Mouse (Mus musculus): ENCODE measurements around the gene Aco2. TPM values are rescaled to one million over a fixed set of nuclear protein-coding genes. Genes with fewer than 3 reads are reported as not detected.

Gene Aco2
- polyA plus RNA-seq, 1 experiment from 2014 or later, result 146 TPM

GRCm38 (mm10) chr15:81941010-81941409 is 68.9 kb downstream of the Aco2 start:
- Histone ChIP-seq H3K4me2 (replicated peaks) (no peak overlapping the region), H3K4me3 (no peak overlapping the region), H3K9ac (no peak overlapping the region), H3K4me1 (peaks cover 23% of the 10 kb centered on the region), H3K27ac (no peak overlapping the region), H3K27me3 (no peaks in the 10 kb centered on the region), H3K36me3 (no peaks in the 10 kb centered on the region), H3K9me3 (no peaks in the 10 kb centered on the region)
- WGBS, result 83% methylated on average over 2 of the region's 2 CpGs
- ATAC-seq (ENCODE audit: insufficient number of reproducible peaks, insufficient read depth, low FRiP score, low TSS enrichment), result no peak

GRCm38 (mm10) chr15:81943176-81943749 is 71.2 kb downstream of the Aco2 start:
- Histone ChIP-seq H3K27me3 (no peaks in the 10 kb centered on the region), H3K9ac (0 out of 2 replicates have a peak overlapping the region, but pooled peaks have one; percentile 10), H3K36me3 (no peaks in the 10 kb centered on the region), H3K4me3 (no peak overlapping the region), H3K9me3 (no peaks in the 10 kb centered on the region), H3K27ac (no peak overlapping the region), H3K4me1 (peaks cover 6% of the 10 kb centered on the region), H3K4me2 (replicated peaks) (no peak overlapping the region)
- 14% methylated on average over 9 of the region's 9 CpGs for WGBS
- no peak for ATAC-seq (ENCODE audit: insufficient number of reproducible peaks, insufficient read depth, low FRiP score, low TSS enrichment)

GRCm38 (mm10) chr15:81949076-81949475 is 77.0 kb downstream of the Aco2 start:
- H3K27me3 ChIP-seq, result no peaks in the 10 kb centered on the region
- 0 out of 2 replicates have a peak, but pooled peaks cover 4% of the 10 kb centered on the region for H3K36me3 ChIP-seq
- H3K9me3 ChIP-seq, result no peaks in the 10 kb centered on the region
- WGBS, result 82% methylated on average over 10 of the region's 10 CpGs
- no peak overlapping the region for H3K27ac ChIP-seq
- H3K4me2 ChIP-seq (replicated peaks), result no peak overlapping the region
- no peaks in the 10 kb centered on the region for H3K4me1 ChIP-seq
- H3K9ac ChIP-seq, result no peak overlapping the region
- ATAC-seq (ENCODE audit: insufficient number of reproducible peaks, insufficient read depth, low FRiP score, low TSS enrichment), result no peak
- no peak overlapping the region for H3K4me3 ChIP-seq

GRCm38 (mm10) chr15:81949476-81950131 is 77.5 kb downstream of the Aco2 start:
- Histone ChIP-seq H3K36me3 (0 out of 2 replicates have a peak, but pooled peaks cover 6% of the 10 kb centered on the region), H3K4me2 (replicated peaks) (no peak overlapping the region), H3K4me1 (no peaks in the 10 kb centered on the region), H3K9ac (no peak overlapping the region), H3K27me3 (no peaks in the 10 kb centered on the region), H3K4me3 (no peak overlapping the region), H3K9me3 (no peaks in the 10 kb centered on the region), H3K27ac (no peak overlapping the region)
- WGBS, result 64% methylated on average over 11 of the region's 11 CpGs
- no peak for ATAC-seq (ENCODE audit: insufficient number of reproducible peaks, insufficient read depth, low FRiP score, low TSS enrichment)

- no peak overlapping the region for H3K4me3 ChIP-seq
- no peak overlapping the region for H3K4me2 ChIP-seq (replicated peaks)
- H3K9ac ChIP-seq, result no peak overlapping the region
- H3K9me3 ChIP-seq, result no peaks in the 10 kb centered on the region
- 88% methylated on average over 5 of the region's 5 CpGs for WGBS
- no peaks in the 10 kb centered on the region for H3K4me1 ChIP-seq
- 0 out of 2 replicates have a peak, but pooled peaks cover 8% of the 10 kb centered on the region for H3K36me3 ChIP-seq
- no peak overlapping the region for H3K27ac ChIP-seq
- no peak for ATAC-seq (ENCODE audit: insufficient number of reproducible peaks, insufficient read depth, low FRiP score, low TSS enrichment)
- H3K27me3 ChIP-seq, result no peaks in the 10 kb centered on the region
Measured at GRCm38 (mm10) chr15:81950716-81951115, 78.6 kb downstream of the Aco2 start.

- no peaks in the 10 kb centered on the region for H3K9me3 ChIP-seq
- WGBS, result 83% methylated on average over 9 of the region's 9 CpGs
Measured at GRCm38 (mm10) chr15:81951159-81951558, 79.0 kb downstream of the Aco2 start.

GRCm38 (mm10) chr15:81952310-81952709 is 80.2 kb downstream of the Aco2 start:
- no peaks in the 10 kb centered on the region for H3K9me3 ChIP-seq
- no peak overlapping the region for H3K27ac ChIP-seq
- no peak overlapping the region for H3K9ac ChIP-seq
- H3K4me3 ChIP-seq, result no peak overlapping the region
- no peaks in the 10 kb centered on the region for H3K27me3 ChIP-seq
- WGBS, result 78% methylated on average over 4 of the region's 4 CpGs
- no peak for ATAC-seq (ENCODE audit: insufficient number of reproducible peaks, insufficient read depth, low FRiP score, low TSS enrichment)
- no peaks in the 10 kb centered on the region for H3K4me1 ChIP-seq
- H3K36me3 ChIP-seq, result 0 out of 2 replicates have a peak, but pooled peaks cover 8% of the 10 kb centered on the region
- H3K4me2 ChIP-seq (replicated peaks), result no peak overlapping the region

More at GRCm38 (mm10) chr15:81951159-81951558, 79.0 kb downstream of the Aco2 start:
- 0 out of 2 replicates have a peak, but pooled peaks cover 8% of the 10 kb centered on the region for H3K36me3 ChIP-seq
- no peak overlapping the region for H3K9ac ChIP-seq
- no peaks in the 10 kb centered on the region for H3K4me1 ChIP-seq
- no peak for ATAC-seq (ENCODE audit: insufficient number of reproducible peaks, insufficient read depth, low FRiP score, low TSS enrichment)
- H3K27ac ChIP-seq, result no peak overlapping the region
- no peaks in the 10 kb centered on the region for H3K27me3 ChIP-seq
- H3K4me3 ChIP-seq, result no peak overlapping the region
- H3K4me2 ChIP-seq (replicated peaks), result no peak overlapping the region

- Histone ChIP-seq H3K9me3 (no peaks in the 10 kb centered on the region), H3K4me1 (no peaks in the 10 kb centered on the region), H3K9ac (no peak overlapping the region), H3K4me3 (no peak overlapping the region), H3K4me2 (replicated peaks) (no peak overlapping the region), H3K27me3 (no peaks in the 10 kb centered on the region), H3K27ac (no peak overlapping the region), H3K36me3 (0 out of 2 replicates have a peak, but pooled peaks cover 8% of the 10 kb centered on the region)
- ATAC-seq (ENCODE audit: insufficient number of reproducible peaks, insufficient read depth, low FRiP score, low TSS enrichment), result no peak
- WGBS, result 95% methylated on average over 9 of the region's 9 CpGs
Measured at GRCm38 (mm10) chr15:81954151-81954583, 82.1 kb downstream of the Aco2 start.

GRCm38 (mm10) chr15:81954716-81955115 is 82.6 kb downstream of the Aco2 start:
- Histone ChIP-seq H3K4me1 (no peaks in the 10 kb centered on the region), H3K9me3 (no peaks in the 10 kb centered on the region), H3K36me3 (0 out of 2 replicates have a peak, but pooled peaks cover 8% of the 10 kb centered on the region), H3K4me2 (replicated peaks) (no peak overlapping the region), H3K4me3 (no peak overlapping the region), H3K9ac (no peak overlapping the region), H3K27me3 (no peaks in the 10 kb centered on the region), H3K27ac (no peak overlapping the region)
- whole genome bisulfite sequencing, result 90% methylated on average over 6 of the region's 6 CpGs
- ATAC-seq (ENCODE audit: insufficient number of reproducible peaks, insufficient read depth, low FRiP score, low TSS enrichment), result no peak

GRCm38 (mm10) chr15:81955414-81955813 is 83.3 kb downstream of the Aco2 start:
- no peak overlapping the region for H3K4me3 ChIP-seq
- H3K27ac ChIP-seq, result no peak overlapping the region
- H3K36me3 ChIP-seq, result 0 out of 2 replicates have a peak, but pooled peaks cover 8% of the 10 kb centered on the region
- H3K27me3 ChIP-seq, result no peaks in the 10 kb centered on the region
- 0 out of 2 replicates have a peak, but pooled peaks cover 1% of the 10 kb centered on the region for H3K4me1 ChIP-seq
- H3K9me3 ChIP-seq, result no peaks in the 10 kb centered on the region
- ATAC-seq (ENCODE audit: insufficient number of reproducible peaks, insufficient read depth, low FRiP score, low TSS enrichment), result no peak
- H3K9ac ChIP-seq, result no peak overlapping the region
- 92% methylated on average over 15 of the region's 15 CpGs for WGBS
- no peak overlapping the region for H3K4me2 ChIP-seq (replicated peaks)

- no peak for ATAC-seq (ENCODE audit: insufficient number of reproducible peaks, insufficient read depth, low FRiP score, low TSS enrichment)
- WGBS, result 56% methylated on average over 8 of the region's 8 CpGs
- no peak overlapping the region for H3K4me2 ChIP-seq (replicated peaks)
- no peak overlapping the region for H3K4me3 ChIP-seq
- H3K4me1 ChIP-seq, result 0 out of 2 replicates have a peak, but pooled peaks cover 2% of the 10 kb centered on the region
- H3K27ac ChIP-seq, result no peak overlapping the region
- no peaks in the 10 kb centered on the region for H3K27me3 ChIP-seq
- H3K9ac ChIP-seq, result no peak overlapping the region
- H3K9me3 ChIP-seq, result no peaks in the 10 kb centered on the region
- 0 out of 2 replicates have a peak, but pooled peaks cover 4% of the 10 kb centered on the region for H3K36me3 ChIP-seq
Measured at GRCm38 (mm10) chr15:81956457-81956856, 84.3 kb downstream of the Aco2 start.

GRCm38 (mm10) chr15:81957598-81957997 is 85.5 kb downstream of the Aco2 start:
- H3K9me3 ChIP-seq, result no peaks in the 10 kb centered on the region
- 0 out of 2 replicates have a peak, but pooled peaks cover 2% of the 10 kb centered on the region for H3K4me1 ChIP-seq
- H3K9ac ChIP-seq, result no peak overlapping the region
- H3K27me3 ChIP-seq, result no peaks in the 10 kb centered on the region
- WGBS, result 83% methylated on average over 11 of the region's 11 CpGs
- no peak overlapping the region for H3K4me3 ChIP-seq
- no peak overlapping the region for H3K27ac ChIP-seq
- H3K4me2 ChIP-seq (replicated peaks), result no peak overlapping the region
- 0 out of 2 replicates have a peak, but pooled peaks cover 4% of the 10 kb centered on the region for H3K36me3 ChIP-seq
- ATAC-seq (ENCODE audit: insufficient number of reproducible peaks, insufficient read depth, low FRiP score, low TSS enrichment), result no peak
